Mouse (Mus musculus) MEL (cell line): Measurements from ENCODE around the gene Tshr. TPM values are rescaled to one million over a fixed set of nuclear protein-coding genes. Genes with fewer than 3 reads are reported as not detected.
"Not testable (repeated sequence)": the region's sequence is repeated elsewhere in the genome, so short reads cannot be mapped to it uniquely, and the experiment has no call there.

ENCODE experiments used
- DNase-seq: peaks from one replicate; pipeline ENCODE4 v3.0.0; 2011; ENCODE audit warnings: low read depth, low spot score
- H3K27ac ChIP-seq: 2 replicates; pipeline ENCODE4 v1.5.1; 2012; ENCODE audit warnings: low read depth, mild to moderate bottlenecking, control low read depth, low read length, moderate library complexity; ENCODE audit not compliant: control insufficient read depth
- H3K27me3 ChIP-seq, 2 experiments: fragments of 150-350 bp in 1 of 2; sonication (generic) in 1 of 2; 2 replicates each; pipeline ENCODE4 v1.6.1; 2012; ENCODE audit warnings: low read length in 2 of 2, mild to moderate bottlenecking in 2 of 2, improper control_type of control experiment in 1 of 2, moderate library complexity in 1 of 2; ENCODE audit not compliant: insufficient read depth in 2 of 2, control insufficient read depth in 1 of 2
- H3K36me3 ChIP-seq, 2 experiments: 2 replicates each; pipeline ENCODE4 v1.6.1; 2012 to 2014; ENCODE audit warnings: low read length in 2 of 2, improper control_type of control experiment in 1 of 2, inconsistent platforms in 1 of 2, mild to moderate bottlenecking in 1 of 2; ENCODE audit not compliant: insufficient read depth in 2 of 2, control insufficient read depth in 1 of 2
- H3K4me1 ChIP-seq, 2 experiments: fragments of 150-350 bp in 1 of 2; sonication (generic) in 1 of 2; 2 replicates each; pipeline ENCODE4 v1.6.1; 2012; ENCODE audit warnings: low read length in 2 of 2, improper control_type of control experiment in 1 of 2, mild to moderate bottlenecking in 1 of 2; ENCODE audit not compliant: insufficient read depth in 2 of 2, control insufficient read depth in 1 of 2
- H3K4me3 ChIP-seq, 2 experiments: fragments of 150-350 bp in 1 of 2; sonication (generic) in 1 of 2; 2 replicates each; pipeline ENCODE4 v1.5.1; 2012; ENCODE audit warnings: low read depth in 2 of 2, low read length in 2 of 2, mild to moderate bottlenecking in 2 of 2, moderate library complexity in 2 of 2, control low read depth in 1 of 2, improper control_type of control experiment in 1 of 2; ENCODE audit not compliant: control insufficient read depth in 1 of 2, insufficient read depth in 1 of 2
- H3K79me2 ChIP-seq: 2 replicates; pipeline ENCODE4 v1.6.1; 2012; ENCODE audit warnings: mild to moderate bottlenecking, low read length, moderate library complexity; ENCODE audit not compliant: control insufficient read depth, poor library complexity, insufficient read depth
- H3K9ac ChIP-seq: 2 replicates; pipeline ENCODE4 v1.6.1; 2012; ENCODE audit warnings: low read depth, mild to moderate bottlenecking, control low read depth, low read length, moderate library complexity; ENCODE audit not compliant: control insufficient read depth, poor library complexity, severe bottlenecking
- H3K9me3 ChIP-seq: fragments of 150-350 bp; sonication (generic); replicated peaks from 2 replicates; pipeline ENCODE4 v1.6.1; 2012; ENCODE audit warnings: mild to moderate bottlenecking, low read length, improper control_type of control experiment, moderate library complexity; ENCODE audit not compliant: insufficient read depth
- BHLHE40 ChIP-seq: IDR thresholded peaks from 2 replicates; pipeline ENCODE4 v1.6.1; 2012; ENCODE audit warnings: low read depth, mild to moderate bottlenecking, inconsistent platforms, low read length, improper control_type of control experiment, borderline replicate concordance
- CHD1 ChIP-seq: IDR thresholded peaks from 2 replicates; pipeline ENCODE4 v1.6.1; 2012; ENCODE audit warnings: low read depth, mild to moderate bottlenecking, inconsistent platforms, low read length, improper control_type of control experiment
- CHD2 ChIP-seq: IDR thresholded peaks from 2 replicates; pipeline ENCODE4 v1.6.1; 2011; ENCODE audit warnings: low read length, improper control_type of control experiment
- CTCF ChIP-seq, 3 experiments: IDR thresholded peaks in 2 of 3; conservative IDR thresholded peaks in 1 of 3; 2 replicates each; pipeline ENCODE4 v1.5.1; 2011 to 2012; ENCODE audit warnings: low read length in 3 of 3, low read depth in 2 of 3, mild to moderate bottlenecking in 2 of 3, improper control_type of control experiment in 1 of 3, inconsistent platforms in 1 of 3, mixed read lengths in 1 of 3, moderate library complexity in 1 of 3; ENCODE audit not compliant: control insufficient read depth in 1 of 3, insufficient read depth in 1 of 3, poor library complexity in 1 of 3, severe bottlenecking in 1 of 3
- E2F4 ChIP-seq: IDR thresholded peaks from 2 replicates; pipeline ENCODE4 v1.6.1; 2011; ENCODE audit warnings: low read depth, low read length, improper control_type of control experiment, borderline replicate concordance
- EP300 ChIP-seq, 2 experiments: IDR thresholded peaks; 2 replicates each; pipeline ENCODE4 v1.6.1; 2011; ENCODE audit warnings: improper control_type of control experiment in 2 of 2, low read length in 2 of 2, low read depth in 1 of 2, mild to moderate bottlenecking in 1 of 2
- ETS1 ChIP-seq: IDR thresholded peaks from 2 replicates; pipeline ENCODE4 v1.6.1; 2012; ENCODE audit warnings: low read depth, mild to moderate bottlenecking, inconsistent platforms, low read length, improper control_type of control experiment, moderate library complexity
- HCFC1 ChIP-seq: IDR thresholded peaks from 2 replicates; pipeline ENCODE4 v1.6.1; 2012; ENCODE audit warnings: low read depth, mild to moderate bottlenecking, inconsistent platforms, low read length, improper control_type of control experiment, moderate library complexity
- MAX ChIP-seq: IDR thresholded peaks from 2 replicates; pipeline ENCODE4 v1.6.1; 2011; ENCODE audit warnings: low read length, improper control_type of control experiment
- MAZ ChIP-seq: IDR thresholded peaks from 2 replicates; pipeline ENCODE4 v1.6.1; 2012; ENCODE audit warnings: low read depth, mild to moderate bottlenecking, inconsistent platforms, low read length, improper control_type of control experiment
- MXI1 ChIP-seq: IDR thresholded peaks from 2 replicates; pipeline ENCODE4 v1.6.1; 2011; ENCODE audit warnings: mild to moderate bottlenecking, low read depth, low read length, improper control_type of control experiment
- MYB ChIP-seq: IDR thresholded peaks from 2 replicates; pipeline ENCODE4 v1.6.1; 2011; ENCODE audit warnings: mild to moderate bottlenecking, low read depth, low read length, improper control_type of control experiment
- MYC ChIP-seq: IDR thresholded peaks from 2 replicates; pipeline ENCODE4 v1.6.1; 2011; ENCODE audit warnings: low read depth, mild to moderate bottlenecking, low read length, improper control_type of control experiment, moderate library complexity
- NRF1 ChIP-seq: IDR thresholded peaks from 2 replicates; pipeline ENCODE4 v1.6.1; 2014; ENCODE audit warnings: low read depth, mild to moderate bottlenecking, inconsistent platforms, low read length, improper control_type of control experiment, moderate library complexity; ENCODE audit not compliant: poor library complexity, insufficient read depth, severe bottlenecking
- POLR2A ChIP-seq, 2 experiments: IDR thresholded peaks; 2 replicates each; pipeline ENCODE4 v1.6.1; 2011 to 2012; ENCODE audit warnings: low read length in 2 of 2, mild to moderate bottlenecking in 2 of 2, control low read depth in 1 of 2, improper control_type of control experiment in 1 of 2, low read depth in 1 of 2, moderate library complexity in 1 of 2; ENCODE audit not compliant: control insufficient read depth in 1 of 2, insufficient read depth in 1 of 2, poor library complexity in 1 of 2
- POLR2AphosphoS2 ChIP-seq: IDR thresholded peaks from 2 replicates; pipeline ENCODE4 v1.6.1; 2011; ENCODE audit warnings: low read length, improper control_type of control experiment
- RAD21 ChIP-seq: IDR thresholded peaks from 2 replicates; pipeline ENCODE4 v1.6.1; 2011; ENCODE audit warnings: mild to moderate bottlenecking, low read depth, low read length, improper control_type of control experiment
- RCOR1 ChIP-seq: IDR thresholded peaks from 2 replicates; pipeline ENCODE4 v1.6.1; 2012; ENCODE audit warnings: low read depth, mild to moderate bottlenecking, inconsistent platforms, low read length, improper control_type of control experiment
- SIN3A ChIP-seq: IDR thresholded peaks from 2 replicates; pipeline ENCODE4 v1.6.1; 2012; ENCODE audit warnings: low read length, improper control_type of control experiment, inconsistent platforms
- TAL1 ChIP-seq: IDR thresholded peaks from 2 replicates; pipeline ENCODE4 v1.6.1; 2012; ENCODE audit warnings: mild to moderate bottlenecking, inconsistent platforms, low read length, moderate library complexity, mixed read lengths
- TCF12 ChIP-seq: IDR thresholded peaks from 2 replicates; pipeline ENCODE4 v1.6.1; 2014; ENCODE audit warnings: low read depth, mild to moderate bottlenecking, inconsistent platforms, low read length, improper control_type of control experiment, moderate library complexity
- USF1 ChIP-seq: IDR thresholded peaks from 2 replicates; pipeline ENCODE4 v1.6.1; 2014; ENCODE audit warnings: low read depth, mild to moderate bottlenecking, inconsistent platforms, low read length, improper control_type of control experiment, moderate library complexity
- ZC3H11A ChIP-seq: IDR thresholded peaks from 2 replicates; pipeline ENCODE4 v1.6.1; 2012; ENCODE audit warnings: low read depth, mild to moderate bottlenecking, inconsistent platforms, low read length, improper control_type of control experiment
- ZMIZ1 ChIP-seq: IDR thresholded peaks from 2 replicates; pipeline ENCODE4 v1.6.1; 2012; ENCODE audit warnings: low read depth, mild to moderate bottlenecking, inconsistent platforms, low read length, improper control_type of control experiment, moderate library complexity
- polyA plus RNA-seq, 2 experiments: library from polyadenylated mRNA; stranded (reverse) in 1 of 2; unstranded in 1 of 2; fragments of >175 nt in 1 of 2; fragments of >200 nt in 1 of 2; gene quantifications; 2 replicates each; pipeline versions ENCODE4 v1.2.1 to v1.2.4; 2012; ENCODE audit warnings: low replicate concordance in 2 of 2, low read depth in 1 of 2; ENCODE audit not compliant: insufficient read length in 2 of 2, insufficient read depth in 1 of 2, missing spikeins in 1 of 2
- total RNA-seq: library from RNA; depleted of rRNA; stranded (reverse); fragments of 300-350 nt; gene quantifications from 2 replicates; pipeline ENCODE4 v1.2.3, GENCODE M21; 2012

Tshr gene
- total and polyA plus RNA-seq, 3 experiments = not detected

GRCm38 (mm10) chr12:91551773-91552526 is 167.6 kb downstream of the Tshr start:
- Histone ChIP-seq H3K27me3 (no peaks in the 10 kb centered on the region), H3K9ac (peak overlapping the region; percentile 38; the same call in 1 of the 2 replicates), H3K4me3 (peak overlapping the region; percentile 22 to 33)
- peak; percentile 72 for TF ChIP-seq MYC
- 0 out of 2 replicates have a peak, but pooled peaks have one; percentile 22 for TF ChIP-seq MYB
- TF ChIP-seq MXI1 = peak; percentile 74
- no peak for TF ChIP-seq CHD1
- no peak for TF ChIP-seq RAD21
- no peak for TF ChIP-seq TAL1
- TF ChIP-seq USF1 = 0 out of 2 replicates have a peak, but pooled peaks have one; percentile 5
- TF ChIP-seq POLR2AphosphoS2 = no peak; the same call in 1 of the 2 replicates
- peak; percentile 45; the same call in 1 of the 2 replicates for TF ChIP-seq HCFC1
- no peak for TF ChIP-seq CTCF (IDR thresholded peaks at IDR 0.05 in 2 of 3, conservative IDR thresholded peaks at IDR 0.05 in 1 of 3; ENCODE audit: control insufficient read depth in 1 of 3, insufficient read depth in 1 of 3, low read depth in 2 of 3, low read length in 3 of 3, poor library complexity in 1 of 3, severe bottlenecking in 1 of 3)
- TF ChIP-seq EP300 (IDR thresholded peaks at IDR 0.05; ENCODE audit: low read depth in 1 of 2, low read length in 2 of 2) = peak; percentile 47 to 62
- TF ChIP-seq SIN3A = peak; percentile 85
- 0 out of 2 replicates have a peak, but pooled peaks have one; percentile 34 for TF ChIP-seq MAZ
- no peak for TF ChIP-seq CHD2
- peak; percentile 4; the same call in 1 of the 2 replicates for TF ChIP-seq ZC3H11A
- 0 out of 2 replicates have a peak, but pooled peaks have one; percentile 35 for TF ChIP-seq ZMIZ1
- TF ChIP-seq MAX = peak; percentile 87
- peak; percentile 68; the same call in 1 of the 2 replicates for TF ChIP-seq TCF12
- TF ChIP-seq POLR2A (IDR thresholded peaks at IDR 0.05; ENCODE audit: control insufficient read depth in 1 of 2, insufficient read depth in 1 of 2, low read depth in 1 of 2, low read length in 2 of 2, poor library complexity in 1 of 2) = no peak
- TF ChIP-seq BHLHE40 = peak; percentile 70; the same call in 1 of the 2 replicates
- TF ChIP-seq RCOR1 = peak; percentile 82
- peak; percentile 81 for TF ChIP-seq ETS1
- no peak for TF ChIP-seq E2F4
- 0 out of 2 replicates have a peak, but pooled peaks have one; percentile 27 for TF ChIP-seq NRF1
- TF ChIP-seq, all 39 proteins: peak for 16
- peaks cover 12 to 16% of the 10 kb centered on the region in 2 experiments for H3K36me3 ChIP-seq
- DNase-seq = peak; percentile 96
- peaks cover 12 to 17% of the 10 kb centered on the region in 2 experiments for H3K4me1 ChIP-seq
- no peaks in the 10 kb centered on the region for H3K9me3 ChIP-seq
- peak overlapping the region; percentile 68 for H3K27ac ChIP-seq
- no peaks in the 10 kb centered on the region for H3K79me2 ChIP-seq

GRCm38 (mm10) chr12:91557358-91558005 is 173.1 kb downstream of the Tshr start:
- H3K27ac ChIP-seq, H3K4me3 ChIP-seq, H3K9ac ChIP-seq, H3K79me2 ChIP-seq, H3K4me1 ChIP-seq, DNase-seq, H3K27me3 ChIP-seq, H3K9me3 ChIP-seq: not testable (repeated sequence)
- peaks cover 6 to 37% of the 10 kb centered on the region in 2 experiments for H3K36me3 ChIP-seq
